Mouse (Mus musculus) kidney, adult 2 months (tissue): ENCODE results near the gene Gnao1. TPM values are rescaled to one million over a fixed set of nuclear protein-coding genes. Genes with fewer than 3 reads are reported as not detected.

Source experiments
- DNase-seq: peaks from one replicate; pipeline ENCODE4 v3.0.0; 2021
- H3K27ac ChIP-seq: fragments of 200-500 bp; 2 replicates; pipeline ENCODE4 v1.5.1; 2012; ENCODE audit warnings: low read depth, low read length, control low read depth, inconsistent platforms; ENCODE audit not compliant: insufficient read depth
- H3K27me3 ChIP-seq: fragments of 200-500 bp; replicated peaks from 2 replicates; pipeline ENCODE4 v1.6.1; 2012; ENCODE audit warnings: mild to moderate bottlenecking, moderate library complexity, low read length, inconsistent platforms; ENCODE audit not compliant: control insufficient read depth, insufficient read depth
- H3K36me3 ChIP-seq: fragments of 200-500 bp; 2 replicates; pipeline ENCODE4 v1.6.1; 2012; ENCODE audit warnings: mild to moderate bottlenecking, moderate library complexity, low read length, inconsistent platforms; ENCODE audit not compliant: control insufficient read depth, insufficient read depth
- H3K4me1 ChIP-seq: fragments of 200-500 bp; 2 replicates; pipeline ENCODE4 v1.6.1; 2011; ENCODE audit warnings: low read length; ENCODE audit not compliant: control insufficient read depth, insufficient read depth
- H3K4me3 ChIP-seq: fragments of 200-500 bp; 2 replicates; pipeline ENCODE4 v1.5.1; 2011; ENCODE audit warnings: mild to moderate bottlenecking, low read depth, low read length, control low read depth; ENCODE audit not compliant: insufficient read depth
- CTCF ChIP-seq: fragments of 200-500 bp; conservative IDR thresholded peaks from 2 replicates; pipeline ENCODE4 v1.5.1; 2011; ENCODE audit warnings: low read depth, mild to moderate bottlenecking, control low read depth, low read length, moderate library complexity, mixed read lengths; ENCODE audit not compliant: insufficient read depth, insufficient read length
- POLR2A ChIP-seq: fragments of 200-500 bp; IDR thresholded peaks from one replicate; pipeline ENCODE4 v1.6.1; 2011; ENCODE audit warnings: low read depth, low read length, control low read depth
- WGBS: fragments of 180-500 bp; shearing (Covaris S2); methylation state at CpG from one replicate; pipeline ENCODE4 v1.1.7; 2018; 5-methylcytosine and 5-hydroxymethylcytosine counted together
- polyA plus RNA-seq: library from polyadenylated mRNA; depleted of rRNA; stranded (reverse); fragments of >200 nt; gene quantifications from 2 replicates; pipeline ENCODE4 v1.2.3, GENCODE M21; 2012

Gnao1 gene
- polyA plus RNA-seq, 1 experiment, result 4.6 TPM

- TF ChIP-seq CTCF (no peak), POLR2A (no peak)
- H3K4me3 ChIP-seq, result no peak overlapping the region
These were observed 83.8 kb downstream of the Gnao1 start for GRCm38 (mm10) chr8:93893556-93893955.

GRCm38 (mm10) chr8:93896841-93897551 is 87.2 kb downstream of the Gnao1 start:
- DNase-seq, result no peak
- TF ChIP-seq CTCF (no peak), POLR2A (no peak)
- Histone ChIP-seq H3K36me3 (no peaks in the 10 kb centered on the region), H3K27ac (no peak overlapping the region), H3K4me3 (no peak overlapping the region), H3K27me3 (no peaks in the 10 kb centered on the region), H3K4me1 (no peaks in the 10 kb centered on the region)
- WGBS, result 86% methylated on average over 7 of the region's 7 CpGs

More at GRCm38 (mm10) chr8:93893556-93893955, 83.8 kb downstream of the Gnao1 start:
- no peaks in the 10 kb centered on the region for H3K4me1 ChIP-seq
- no peaks in the 10 kb centered on the region for H3K27me3 ChIP-seq
- WGBS, result 62% methylated on average over 3 of the region's 3 CpGs
- no peak for DNase-seq
- H3K27ac ChIP-seq, result no peak overlapping the region
- H3K36me3 ChIP-seq, result no peaks in the 10 kb centered on the region

GRCm38 (mm10) chr8:93898570-93898969 is 88.8 kb downstream of the Gnao1 start:
- Histone ChIP-seq H3K4me1 (no peaks in the 10 kb centered on the region), H3K4me3 (no peak overlapping the region), H3K27me3 (no peaks in the 10 kb centered on the region), H3K27ac (no peak overlapping the region), H3K36me3 (no peaks in the 10 kb centered on the region)
- no peak for TF ChIP-seq CTCF
- no peak for TF ChIP-seq POLR2A
- DNase-seq, result no peak
- 81% methylated on average over 4 of the region's 4 CpGs for WGBS

GRCm38 (mm10) chr8:93902040-93902439 is 92.3 kb downstream of the Gnao1 start:
- Histone ChIP-seq H3K27me3 (no peaks in the 10 kb centered on the region), H3K4me3 (no peak overlapping the region)
- 81% methylated on average over 3 of the region's 3 CpGs for WGBS

GRCm38 (mm10) chr8:93906961-93907360 is 97.2 kb downstream of the Gnao1 start:
- Histone ChIP-seq H3K4me3 (no peak overlapping the region), H3K27me3 (no peaks in the 10 kb centered on the region), H3K36me3 (no peaks in the 10 kb centered on the region), H3K4me1 (no peaks in the 10 kb centered on the region), H3K27ac (no peak overlapping the region)
- TF ChIP-seq CTCF, result no peak
- TF ChIP-seq POLR2A, result no peak
- DNase-seq, result no peak
- 92% methylated on average over 6 of the region's 6 CpGs for WGBS

More at GRCm38 (mm10) chr8:93902040-93902439, 92.3 kb downstream of the Gnao1 start:
- Histone ChIP-seq H3K36me3 (no peaks in the 10 kb centered on the region), H3K4me1 (no peaks in the 10 kb centered on the region), H3K27ac (no peak overlapping the region)
- DNase-seq, result no peak
- TF ChIP-seq POLR2A (no peak), CTCF (no peak)

- DNase-seq, result no peak
- 42% methylated on average over 5 of the region's 5 CpGs for WGBS
- Histone ChIP-seq H3K27me3 (no peaks in the 10 kb centered on the region), H3K4me1 (no peaks in the 10 kb centered on the region), H3K27ac (no peak overlapping the region), H3K4me3 (no peak overlapping the region), H3K36me3 (no peaks in the 10 kb centered on the region)
- TF ChIP-seq CTCF (no peak), POLR2A (no peak)
These were observed 98.2 kb downstream of the Gnao1 start for GRCm38 (mm10) chr8:93907987-93908441.

GRCm38 (mm10) chr8:93908546-93908945 is 98.8 kb downstream of the Gnao1 start:
- WGBS, result 41% methylated on average over 1 of the region's 1 CpGs
- H3K27ac ChIP-seq, result no peak overlapping the region
- H3K27me3 ChIP-seq, result no peaks in the 10 kb centered on the region
- H3K4me1 ChIP-seq, result no peaks in the 10 kb centered on the region
- no peak for TF ChIP-seq CTCF
- TF ChIP-seq POLR2A, result no peak
- no peak overlapping the region for H3K4me3 ChIP-seq
- no peaks in the 10 kb centered on the region for H3K36me3 ChIP-seq
- DNase-seq, result peak; percentile 17
